Mouse (Mus musculus) neural tube, embryonic 11.5 days (tissue): ENCODE data around the gene Etv1. TPM values are rescaled to one million over a fixed set of nuclear protein-coding genes. Genes with fewer than 3 reads are reported as not detected.

ENCODE experiments used
- ATAC-seq: fragments of 200-750 bp; cut with Nextera tagmentation; 2 replicates; pipeline ENCODE4 v1.8.0; 2017; ENCODE audit warnings: moderate number of reproducible peaks, mild to moderate bottlenecking, moderate TSS enrichment, moderate library complexity; ENCODE audit not compliant: insufficient read depth, low FRiP score, low TSS enrichment
- DNase-seq: peaks from one replicate; pipeline ENCODE4 v3.0.0-alpha.2; 2015; ENCODE audit warnings: low spot score
- H3K27ac ChIP-seq: fragments of 300-500 bp; sonication (generic); 2 replicates; pipeline ENCODE4 v1.5.1; 2014; ENCODE audit warnings: low read depth, mild to moderate bottlenecking, low read length
- H3K27me3 ChIP-seq: fragments of 300-500 bp; sonication (generic); 2 replicates; pipeline ENCODE4 v1.6.1; 2014; ENCODE audit warnings: mild to moderate bottlenecking, low read length, mixed read lengths; ENCODE audit not compliant: control insufficient read depth, insufficient read depth
- H3K36me3 ChIP-seq: fragments of 300-500 bp; sonication (generic); 2 replicates; pipeline ENCODE4 v1.6.1; 2014; ENCODE audit warnings: mild to moderate bottlenecking, low read length, moderate library complexity, mixed read lengths; ENCODE audit not compliant: control insufficient read depth, insufficient read depth
- H3K4me1 ChIP-seq: fragments of 300-500 bp; sonication (generic); 2 replicates; pipeline ENCODE4 v1.6.1; 2014; ENCODE audit warnings: low read length, mixed read lengths; ENCODE audit not compliant: control insufficient read depth, insufficient read depth
- H3K4me2 ChIP-seq: fragments of 300-500 bp; sonication (generic); 2 replicates; pipeline ENCODE4 v1.6.1; 2014; ENCODE audit warnings: low read depth, mild to moderate bottlenecking, moderate library complexity
- H3K4me3 ChIP-seq: fragments of 300-500 bp; sonication (generic); 2 replicates; pipeline ENCODE4 v1.5.1; 2014; ENCODE audit warnings: low read depth, low read length
- H3K9ac ChIP-seq: fragments of 300-500 bp; sonication (generic); 2 replicates; pipeline ENCODE4 v1.6.1; 2014; ENCODE audit warnings: mild to moderate bottlenecking, low read length
- H3K9me3 ChIP-seq: fragments of 300-500 bp; sonication (generic); 2 replicates; pipeline ENCODE4 v1.6.1; 2016; ENCODE audit warnings: low read length; ENCODE audit not compliant: control insufficient read depth
- WGBS: fragments of 180-500 bp; shearing (Covaris S2); extraction: QIAGEN DNeasy Blood & Tissue Kit; methylation state at CpG from one replicate; pipeline ENCODE4 v1.1.7; 2014; 5-methylcytosine and 5-hydroxymethylcytosine counted together
- polyA plus RNA-seq: library from polyadenylated mRNA; unstranded; fragments of >200 nt; fragmentation: Nextera tagmentation; extraction: Ambion mirVana; gene quantifications from 2 replicates; pipeline ENCODE4 v1.2.1, GENCODE M21; 2014

Etv1 gene
- 15.8 and 17.3 TPM in 2 replicates for polyA plus RNA-seq

DNA sequence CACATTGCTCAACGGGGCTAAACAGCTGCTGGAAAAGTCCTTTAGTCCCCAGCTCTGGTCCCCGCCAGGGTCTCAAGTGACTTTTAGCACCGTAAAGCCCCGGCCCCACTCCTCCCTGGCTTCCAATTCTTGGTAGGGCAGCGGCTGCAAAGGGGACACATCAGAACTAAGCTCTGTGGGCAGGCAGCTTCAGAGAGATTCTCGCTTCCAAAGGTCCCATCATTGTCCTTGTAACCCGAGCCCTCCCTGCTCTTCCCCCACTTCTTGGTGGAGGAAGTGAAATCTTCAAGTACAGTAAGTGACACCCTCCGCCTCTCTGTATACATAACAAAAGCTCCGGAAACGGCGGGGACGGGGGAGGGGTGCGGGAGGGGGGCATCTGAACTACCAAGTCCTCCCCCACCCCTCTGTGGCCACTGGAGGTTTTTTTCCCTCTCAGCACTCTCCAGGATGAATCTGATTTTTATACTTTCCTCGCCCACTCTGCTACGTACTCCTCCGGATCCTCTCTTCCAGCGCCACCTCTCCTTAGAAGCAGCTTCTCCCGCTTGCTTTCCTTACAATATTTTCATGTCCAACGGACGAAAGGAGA is at the start of gene Etv1:
Gene Etv1 (plus strand): TSS at position 195 of the 592 bp plus-strand sequence.
- Histone ChIP-seq H3K4me2 (peak within 1 kb of the TSS; percentile 98), H3K36me3 (no peaks in the 10 kb centered on the region), H3K27ac (peak within 1 kb of the TSS; percentile 85), H3K9me3 (no peaks in the 10 kb centered on the region), H3K4me3 (peak within 1 kb of the TSS; percentile 47), H3K9ac (peak within 1 kb of the TSS; percentile 67), H3K27me3 (no peaks in the 10 kb centered on the region), H3K4me1 (no peaks in the 10 kb centered on the region; the same call in 1 of the 2 replicates)
- ATAC-seq (peak; percentile 42), DNase-seq (peak; percentile 69)
- WGBS = under 1% methylated on average over 20 of the region's 20 CpGs

DNA sequence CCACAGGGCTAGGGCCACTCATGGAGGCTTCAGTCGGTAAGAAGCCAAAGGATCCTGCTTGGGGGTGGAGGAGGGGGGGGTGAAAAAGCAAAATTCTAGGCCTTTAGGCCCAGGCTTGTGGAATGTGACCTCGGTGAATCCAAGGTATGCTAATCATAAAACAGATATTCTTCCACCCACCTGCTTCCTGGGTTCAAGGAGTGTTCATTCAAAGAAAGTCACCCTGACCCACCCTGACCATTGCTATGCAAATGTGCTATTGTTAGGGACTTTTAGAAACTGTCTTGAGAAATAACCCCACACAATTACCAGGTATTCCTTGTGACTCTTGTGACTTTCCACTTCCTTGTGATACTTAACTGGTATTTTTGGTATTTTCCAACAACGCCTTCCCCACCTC is 49.5 kb upstream of the Etv1 start:
- 85% methylated on average over 3 of the region's 3 CpGs for WGBS
- DNase-seq (no peak), ATAC-seq (no peak)
- H3K9ac ChIP-seq = no peak overlapping the region
- no peak overlapping the region for H3K27ac ChIP-seq
- H3K4me3 ChIP-seq = no peak overlapping the region
- no peaks in the 10 kb centered on the region for H3K9me3 ChIP-seq
- no peaks in the 10 kb centered on the region for H3K36me3 ChIP-seq
- no peak overlapping the region for H3K4me2 ChIP-seq
- H3K4me1 ChIP-seq = no peaks in the 10 kb centered on the region
- no peaks in the 10 kb centered on the region for H3K27me3 ChIP-seq

DNA sequence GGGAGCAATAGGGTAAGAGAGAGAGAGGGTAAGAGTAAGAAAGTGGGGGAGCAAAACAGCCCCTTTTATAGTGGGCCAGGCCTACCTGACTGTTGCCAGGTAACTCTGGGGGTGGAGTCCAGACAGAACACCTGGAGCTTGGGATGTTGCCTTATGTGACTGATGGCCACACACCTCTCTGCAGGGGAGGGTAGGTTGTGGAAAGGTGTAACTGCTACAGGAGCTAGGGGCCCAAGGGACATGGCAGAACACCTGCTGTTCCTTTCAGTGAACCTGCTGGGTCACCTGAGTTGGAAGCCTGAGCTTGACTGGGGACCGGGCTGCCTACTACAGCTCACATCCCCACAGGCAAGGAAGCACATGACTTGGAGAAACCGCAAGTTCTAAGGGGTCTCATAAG is 48.4 kb upstream of the Etv1 start:
- Histone ChIP-seq H3K4me1 (no peaks in the 10 kb centered on the region), H3K36me3 (no peaks in the 10 kb centered on the region), H3K9me3 (no peaks in the 10 kb centered on the region), H3K9ac (no peak overlapping the region), H3K27me3 (no peaks in the 10 kb centered on the region), H3K4me2 (no peak overlapping the region), H3K27ac (no peak overlapping the region), H3K4me3 (no peak overlapping the region)
- 85% methylated on average over 2 of the region's 2 CpGs for WGBS
- no peak for ATAC-seq
- no peak for DNase-seq

DNA sequence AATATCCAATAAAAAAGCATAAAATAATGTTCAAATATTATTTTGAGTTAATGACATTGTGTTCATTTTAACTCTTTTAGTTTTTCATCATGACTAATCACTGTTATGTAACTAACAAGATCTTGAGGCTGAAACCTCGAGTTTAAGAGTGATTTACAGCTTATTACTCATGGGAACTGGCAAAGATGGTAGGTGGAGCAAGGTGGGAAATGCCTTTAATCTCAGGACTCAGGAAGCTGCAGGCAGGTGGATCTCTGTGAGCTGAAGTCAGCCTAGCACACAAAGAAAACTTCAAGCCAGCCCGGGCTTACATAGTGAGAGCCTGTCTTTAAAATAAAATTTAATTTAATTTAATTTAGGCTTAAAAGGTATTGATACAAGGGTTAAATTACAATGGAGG is 19.9 kb upstream of the Etv1 start:
- H3K4me1 ChIP-seq = no peaks in the 10 kb centered on the region
- no peak overlapping the region for H3K4me2 ChIP-seq
- no peak overlapping the region for H3K4me3 ChIP-seq
- no peak for ATAC-seq
- H3K9me3 ChIP-seq = no peaks in the 10 kb centered on the region
- no peaks in the 10 kb centered on the region for H3K27me3 ChIP-seq
- DNase-seq = no peak
- no peaks in the 10 kb centered on the region for H3K36me3 ChIP-seq
- no peak overlapping the region for H3K27ac ChIP-seq
- no peak overlapping the region for H3K9ac ChIP-seq
- WGBS = 58% methylated on average over 2 of the region's 2 CpGs

- Histone ChIP-seq H3K27me3 (no peaks in the 10 kb centered on the region), H3K4me1 (no peaks in the 10 kb centered on the region; the same call in 1 of the 2 replicates), H3K9me3 (no peaks in the 10 kb centered on the region), H3K27ac (no peak overlapping the region), H3K9ac (no peak overlapping the region), H3K4me3 (no peak overlapping the region), H3K4me2 (no peak overlapping the region), H3K36me3 (no peaks in the 10 kb centered on the region)
- 78% methylated on average over 7 of the region's 7 CpGs for WGBS
- ATAC-seq (no peak), DNase-seq (no peak)
Measured at GRCm38 (mm10) chr12:38777316-38777715, 1.9 kb upstream of the Etv1 start.

- Histone ChIP-seq H3K27me3 (no peaks in the 10 kb centered on the region), H3K9ac (no peak overlapping the region), H3K9me3 (no peaks in the 10 kb centered on the region), H3K4me1 (no peaks in the 10 kb centered on the region; the same call in 1 of the 2 replicates), H3K27ac (no peak overlapping the region), H3K36me3 (no peaks in the 10 kb centered on the region), H3K4me2 (peak overlapping the region; percentile 98), H3K4me3 (peak overlapping the region; percentile 47)
- 8% methylated on average over 6 of the region's 6 CpGs for WGBS
- DNase-seq (no peak), ATAC-seq (no peak)
Measured at GRCm38 (mm10) chr12:38777957-38778298, 1.3 kb upstream of the Etv1 start.

DNA sequence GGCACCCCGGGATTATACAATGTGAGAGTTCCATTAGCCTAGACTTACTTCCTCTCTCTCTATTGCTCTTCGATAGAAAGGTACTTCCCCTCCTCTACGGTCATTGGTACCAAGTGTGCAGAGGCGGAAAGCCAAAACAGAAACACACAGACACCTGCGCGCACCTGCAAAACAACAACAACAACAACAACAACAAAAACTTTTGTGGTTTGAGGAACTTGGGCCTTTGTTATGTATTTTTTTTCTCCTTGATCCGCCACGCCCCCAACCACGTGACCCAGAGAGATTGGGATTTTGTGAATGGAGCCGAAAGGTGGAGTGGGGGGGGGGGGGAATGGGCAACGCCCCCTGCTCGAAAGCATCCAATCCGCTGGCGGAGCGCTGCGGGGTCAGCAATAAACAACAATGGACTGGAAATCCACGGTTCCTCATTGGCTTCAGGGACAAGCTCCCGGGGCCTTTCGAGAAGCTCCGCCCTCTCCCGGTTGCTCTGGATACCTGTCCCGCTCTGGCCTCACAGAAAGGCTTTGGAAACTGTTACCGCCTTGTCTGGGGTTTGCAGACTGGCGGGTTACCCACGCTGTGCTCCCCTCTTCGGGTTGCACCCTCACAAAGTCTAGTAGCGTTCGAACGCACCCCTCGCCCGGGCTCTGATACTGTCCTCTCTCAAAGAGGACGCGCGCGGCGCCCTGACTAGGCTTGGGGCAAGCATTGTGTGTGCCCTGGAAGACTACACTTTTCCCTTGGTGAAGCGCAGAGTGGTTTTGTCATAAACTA is 693 bp upstream of the Etv1 start:
- DNase-seq = peak; percentile 91
- Histone ChIP-seq H3K9ac (peak overlapping the region; percentile 67), H3K4me2 (peak overlapping the region; percentile 98), H3K4me1 (no peaks in the 10 kb centered on the region; the same call in 1 of the 2 replicates), H3K4me3 (peak overlapping the region; percentile 47), H3K36me3 (no peaks in the 10 kb centered on the region), H3K27ac (peak overlapping the region; percentile 85), H3K9me3 (no peaks in the 10 kb centered on the region), H3K27me3 (no peaks in the 10 kb centered on the region)
- ATAC-seq = peak; percentile 96
- WGBS = under 1% methylated on average over 36 of the region's 37 CpGs

GRCm38 (mm10) chr12:38780006-38780954 is 1.1 kb downstream of the Etv1 start:
- H3K4me3 ChIP-seq = peak overlapping the region; percentile 47
- under 1% methylated on average over 33 of the region's 33 CpGs for WGBS
- peak overlapping the region; percentile 67 for H3K9ac ChIP-seq
- DNase-seq = peak; percentile 70
- no peaks in the 10 kb centered on the region for H3K9me3 ChIP-seq
- no peaks in the 10 kb centered on the region; the same call in 1 of the 2 replicates for H3K4me1 ChIP-seq
- no peaks in the 10 kb centered on the region for H3K27me3 ChIP-seq
- peak; percentile 43 for ATAC-seq
- peak overlapping the region; percentile 85; the same call in 1 of the 2 replicates for H3K27ac ChIP-seq
- no peaks in the 10 kb centered on the region for H3K36me3 ChIP-seq
- peak overlapping the region; percentile 98 for H3K4me2 ChIP-seq
